Mouse (Mus musculus) left cerebral cortex, postnatal 14 days (tissue): ENCODE measurements around the gene Trappc2l. TPM values are rescaled to one million over a fixed set of nuclear protein-coding genes. Genes with fewer than 3 reads are reported as not detected.
"Not testable (repeated sequence)": the region's sequence is repeated elsewhere in the genome, so short reads cannot be mapped to it uniquely, and the experiment has no call there.

Experiments used
- DNase-seq, 2 experiments: peaks; one replicate each; pipeline ENCODE4 v3.0.0; 2021 to 2022; ENCODE audit warnings: low spot score in 2 of 2, mixed read lengths in 1 of 2
- intact Hi-C: fragments of 180-260 bp; cut with DNase I; formaldehyde crosslinking; loops from one replicate; pipeline ENCODE4 v1.15.1; 2025
- long read RNA-seq, 2 experiments: library from polyadenylated mRNA; stranded (forward); transcript quantifications; one replicate each; pipeline ENCODE4 v2.0.0; 2021
- total RNA-seq, 2 experiments: library from RNA; stranded (reverse); gene quantifications; 2 replicates each; pipeline ENCODE4 v1.2.3; 2021

Trappc2l gene
- total RNA-seq: 10 to 100 TPM; 84.2 to 85.9 TPM
- long read RNA-seq, experiment 1, transcript Trappc2l-201 (5 exons, 1,659 nt): major isoform, 64 of 71 reads
- long read RNA-seq, experiment 1, partial matches to known transcripts: 4 of 71 reads
- long read RNA-seq, experiment 1, other reads (novel, unspliced or antisense): 2 of 71 reads
- long read RNA-seq, experiment 2, transcript Trappc2l-201 (5 exons, 1,659 nt): major isoform, 48 of 60 reads
- long read RNA-seq, experiment 2, partial matches to known transcripts: 7 of 60 reads
- long read RNA-seq, experiment 2, other reads (novel, unspliced or antisense): 4 of 60 reads

- intact Hi-C loops: loop anchor here (5.0 kb wide), 1 partner anchor 109 kb away; no protein-coding TSS in a partner anchor
- DNase-seq: peak; percentile 94 to 97
These were observed at the start of gene Trappc2l, which contains the start of gene Galns for GRCm38 (mm10) chr8:122611295-122612133. TSS of gene Trappc2l (plus strand) at chr8:122611640. TSS of gene Galns (minus strand) at chr8:122611463.

- intact Hi-C loops: no loop called here
- DNase-seq: no peak
These were observed 46.8 kb upstream of the Trappc2l start for GRCm38 (mm10) chr8:122564363-122565352.

- intact Hi-C loops: no loop called here
- no peak for DNase-seq
These were observed 44.7 kb upstream of the Trappc2l start for GRCm38 (mm10) chr8:122566766-122567165.

- peak; percentile 96 to 97 for DNase-seq
- intact Hi-C loops: no loop called here
These were observed 43.9 kb upstream of the Trappc2l start, which contains the start of gene Cdt1 for GRCm38 (mm10) chr8:122567361-122568108. TSS of gene Cdt1 (plus strand) at chr8:122568015.

GRCm38 (mm10) chr8:122568109-122568504, 43.3 kb upstream of the Trappc2l start:
- intact Hi-C loops: no loop called here

GRCm38 (mm10) chr8:122568881-122569309, 42.5 kb upstream of the Trappc2l start:
- no peak for DNase-seq
- intact Hi-C loops: no loop called here

More at GRCm38 (mm10) chr8:122568109-122568504, 43.3 kb upstream of the Trappc2l start:
- DNase-seq: no peak

GRCm38 (mm10) chr8:122569329-122569728, 42.1 kb upstream of the Trappc2l start:
- intact Hi-C loops: no loop called here
- no peak for DNase-seq

- intact Hi-C loops: no loop called here
- no peak for DNase-seq
These were observed 41.4 kb upstream of the Trappc2l start for GRCm38 (mm10) chr8:122569996-122570395.

- no peak for DNase-seq
- intact Hi-C loops: no loop called here
These were observed 40.3 kb upstream of the Trappc2l start for GRCm38 (mm10) chr8:122571153-122571552.

GRCm38 (mm10) chr8:122571750-122572267, 39.6 kb upstream of the Trappc2l start:
- intact Hi-C loops: no loop called here
- DNase-seq: no peak

- DNase-seq: no peak
- intact Hi-C loops: no loop called here
These were observed 38.7 kb upstream of the Trappc2l start for GRCm38 (mm10) chr8:122572751-122573150.

- intact Hi-C loops, DNase-seq: not testable (repeated sequence)
These were observed 38.3 kb upstream of the Trappc2l start for GRCm38 (mm10) chr8:122573176-122573575.

- intact Hi-C loops: no loop called here
- no peak for DNase-seq
These were observed 37.9 kb upstream of the Trappc2l start for GRCm38 (mm10) chr8:122573577-122573976.

GRCm38 (mm10) chr8:122574264-122574663, 37.2 kb upstream of the Trappc2l start:
- intact Hi-C loops: no loop called here
- no peak for DNase-seq

- DNase-seq: no peak
- intact Hi-C loops: no loop called here
These were observed 36.7 kb upstream of the Trappc2l start for GRCm38 (mm10) chr8:122574667-122575251.

GRCm38 (mm10) chr8:122575286-122575685, 36.2 kb upstream of the Trappc2l start:
- intact Hi-C loops: no loop called here

GRCm38 (mm10) chr8:122575735-122576647, 35.4 kb upstream of the Trappc2l start:
- DNase-seq: no peak
- intact Hi-C loops: no loop called here

More at GRCm38 (mm10) chr8:122575286-122575685, 36.2 kb upstream of the Trappc2l start:
- DNase-seq: no peak
